Mouse (Mus musculus): ENCODE measurements around the gene Nuak1. TPM values are rescaled to one million over a fixed set of nuclear protein-coding genes. Genes with fewer than 3 reads are reported as not detected.
"Not testable (repeated sequence)": the region's sequence is repeated elsewhere in the genome, so short reads cannot be mapped to it uniquely, and the experiment has no call there.

Gene Nuak1
- polyA plus RNA-seq (2016; fragmentation: Nextera tagmentation; extraction: Ambion mirVana) = 0.25 and 0.31 TPM in 2 replicates

DNA sequence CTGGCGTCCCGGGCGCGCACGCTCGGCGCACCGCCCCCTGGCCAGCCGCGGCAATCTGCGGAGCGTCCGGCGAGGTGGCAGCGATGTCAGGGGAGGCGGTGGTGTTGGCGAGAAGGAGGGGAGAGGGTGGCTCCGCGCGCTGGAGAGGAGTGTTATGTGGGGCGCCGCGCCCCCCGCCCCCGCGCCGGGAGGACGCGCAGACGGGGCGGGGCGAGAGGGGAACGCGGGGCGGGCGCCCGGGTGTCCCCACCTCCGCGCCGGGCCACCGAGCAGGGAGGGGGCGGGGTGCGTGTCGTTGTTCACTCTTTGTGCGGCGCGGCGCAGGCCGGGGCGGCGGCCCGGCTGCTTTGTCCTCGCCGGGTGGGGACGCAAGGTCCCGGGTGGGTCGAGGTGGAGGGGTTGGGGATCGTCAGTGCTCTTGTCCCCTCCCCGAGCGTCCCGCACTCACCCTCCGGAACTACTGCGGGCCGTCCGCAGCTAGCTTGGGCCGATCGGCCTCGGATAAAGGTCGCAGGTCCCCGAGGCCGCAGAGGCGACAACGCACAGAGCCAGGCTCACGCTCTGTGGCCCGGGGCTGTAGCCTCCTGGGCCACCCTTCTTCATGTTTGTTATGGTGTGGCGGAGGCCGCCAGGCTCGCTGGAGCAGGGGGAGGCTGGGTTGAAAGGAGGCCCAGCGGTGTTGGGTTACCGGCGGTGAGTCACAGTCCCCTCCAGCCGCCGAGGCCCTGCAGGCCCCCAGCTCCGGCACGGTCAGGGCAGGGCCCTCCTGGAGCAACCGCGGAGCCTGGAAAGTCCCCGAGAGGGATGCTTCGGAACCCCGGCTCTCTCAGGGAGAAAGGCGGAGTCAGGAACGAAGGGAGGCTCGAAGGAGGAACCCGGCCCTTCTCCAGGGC is at the start of gene Nuak1:
Nuak1 (minus strand) TSS at position 57 of the 893 bp plus-strand sequence.
- Histone ChIP-seq H3K27me3 (replicated peaks) (peaks cover 77% of the 10 kb centered on the region), H3K9ac (peak within 1 kb of the TSS; percentile 66), H3K4me1 (peaks cover 14% of the 10 kb centered on the region; the same call in 1 of the 2 replicates), H3K4me2 (peak within 1 kb of the TSS; percentile 76), H3K4me3 (peak within 1 kb of the TSS; percentile 61), H3K27ac (peak within 1 kb of the TSS; percentile 72), H3K9me3 (replicated peaks) (no peaks in the 10 kb centered on the region), H3K36me3 (no peaks in the 10 kb centered on the region)
- under 1% methylated on average over 73 of the region's 94 CpGs for WGBS (ENCODE audit: insufficient replicate concordance)
- ATAC-seq = peak; percentile 64

GRCm38 (mm10) chr10:84490115-84490514 is 49.7 kb upstream of the Nuak1 start:
- no peak overlapping the region for H3K9ac ChIP-seq
- peaks cover 6% of the 10 kb centered on the region; the same call in 1 of the 2 replicates for H3K4me1 ChIP-seq
- no peak overlapping the region for H3K4me2 ChIP-seq
- no peak overlapping the region for H3K4me3 ChIP-seq
- no peaks in the 10 kb centered on the region for H3K36me3 ChIP-seq
- no peaks in the 10 kb centered on the region; the same call in 1 of the 2 replicates for H3K27me3 ChIP-seq (replicated peaks)
- 0 out of 2 replicates have a peak, but pooled peaks have one; percentile 21 for ATAC-seq
- no peaks in the 10 kb centered on the region for H3K9me3 ChIP-seq (replicated peaks)
- WGBS (ENCODE audit: insufficient replicate concordance) = 34% methylated on average over 5 of the region's 5 CpGs
- no peak overlapping the region for H3K27ac ChIP-seq

DNA sequence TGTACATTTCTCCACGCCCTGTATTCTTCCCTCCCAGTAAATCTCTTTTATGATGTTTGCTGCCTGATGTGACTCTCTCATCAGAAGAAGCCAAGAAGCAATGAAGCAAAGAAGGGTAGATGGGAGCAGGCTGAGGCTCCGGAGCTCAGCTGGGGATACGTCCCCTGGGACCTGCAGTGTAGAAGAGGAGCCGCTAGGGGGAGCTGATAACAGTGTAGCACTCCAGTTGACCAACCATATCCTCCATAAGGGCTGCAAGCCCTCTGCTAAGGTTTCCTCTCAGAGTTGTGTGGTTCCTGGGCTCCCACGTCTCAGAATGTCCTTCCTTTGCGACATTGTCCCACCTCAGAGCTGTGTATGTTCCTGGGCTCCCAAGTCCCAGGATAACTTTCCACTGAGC is 47.9 kb upstream of the Nuak1 start:
- no peak for ATAC-seq
- H3K27me3 ChIP-seq (replicated peaks) = no peaks in the 10 kb centered on the region; the same call in 1 of the 2 replicates
- H3K9ac ChIP-seq = no peak overlapping the region
- H3K27ac ChIP-seq = no peak overlapping the region
- no peak overlapping the region for H3K4me3 ChIP-seq
- H3K4me1 ChIP-seq = peaks cover 6% of the 10 kb centered on the region; the same call in 1 of the 2 replicates
- WGBS (ENCODE audit: insufficient replicate concordance) = 20% methylated on average over 6 of the region's 6 CpGs
- no peaks in the 10 kb centered on the region for H3K36me3 ChIP-seq
- no peaks in the 10 kb centered on the region for H3K9me3 ChIP-seq (replicated peaks)
- H3K4me2 ChIP-seq = no peak overlapping the region

- Histone ChIP-seq H3K4me3 (no peak overlapping the region), H3K4me2 (no peak overlapping the region), H3K27me3 (replicated peaks) (no peaks in the 10 kb centered on the region), H3K36me3 (no peaks in the 10 kb centered on the region), H3K4me1 (no peaks in the 10 kb centered on the region), H3K27ac (no peak overlapping the region), H3K9ac (no peak overlapping the region), H3K9me3 (replicated peaks) (no peaks in the 10 kb centered on the region)
- ATAC-seq = no peak
- WGBS (ENCODE audit: insufficient replicate concordance) = 53% methylated on average over 1 of the region's 1 CpGs
Observed at GRCm38 (mm10) chr10:84484661-84485060, 44.3 kb upstream of the Nuak1 start.

DNA sequence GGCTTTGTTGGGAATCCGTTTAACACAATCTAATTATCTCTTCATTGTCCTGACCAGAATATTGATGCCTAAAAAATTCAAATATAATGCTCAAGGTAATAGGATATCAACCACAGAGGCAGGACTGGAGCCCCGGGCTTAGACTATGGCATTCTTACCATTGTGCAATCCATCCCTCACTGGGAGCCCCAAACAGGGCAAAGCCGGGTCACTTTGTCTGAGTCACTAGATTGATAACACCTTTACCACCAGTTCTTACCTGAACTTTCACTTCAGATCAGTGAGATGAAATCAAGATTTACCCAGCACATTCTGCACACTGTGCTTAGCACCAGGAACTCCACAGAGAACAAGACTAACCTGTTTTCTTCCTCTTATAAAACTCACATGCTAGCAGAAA is 43.2 kb upstream of the Nuak1 start:
- Histone ChIP-seq H3K27me3 (replicated peaks) (no peaks in the 10 kb centered on the region), H3K9ac (no peak overlapping the region), H3K4me2 (no peak overlapping the region), H3K9me3 (replicated peaks) (no peaks in the 10 kb centered on the region), H3K27ac (no peak overlapping the region), H3K4me1 (no peaks in the 10 kb centered on the region), H3K36me3 (no peaks in the 10 kb centered on the region), H3K4me3 (no peak overlapping the region)
- WGBS (ENCODE audit: insufficient replicate concordance) = 45% methylated on average over 3 of the region's 3 CpGs
- no peak for ATAC-seq

DNA sequence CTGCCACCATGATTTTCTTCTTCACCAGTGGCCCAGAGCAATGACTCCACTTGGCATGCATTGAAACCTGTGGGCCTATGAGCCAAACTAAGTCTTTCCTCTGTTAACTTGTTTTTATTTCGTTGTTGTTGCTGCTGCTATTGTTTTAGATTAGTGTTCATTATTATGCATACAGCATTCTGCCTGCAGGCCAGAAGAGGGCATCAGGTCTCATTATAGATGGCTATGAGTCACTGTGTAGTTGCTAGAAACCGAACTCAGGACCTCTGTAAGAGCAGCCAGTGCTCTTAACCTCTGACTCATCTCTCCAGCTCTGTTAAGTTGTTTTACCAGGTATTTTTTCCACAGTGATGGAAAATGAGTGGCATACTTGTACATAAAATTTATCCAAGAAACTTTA is 42.7 kb upstream of the Nuak1 start:
- Histone ChIP-seq H3K4me2 (no peak overlapping the region), H3K4me3 (no peak overlapping the region), H3K36me3 (no peaks in the 10 kb centered on the region), H3K9me3 (replicated peaks) (no peaks in the 10 kb centered on the region), H3K9ac (no peak overlapping the region), H3K4me1 (peaks cover 3% of the 10 kb centered on the region; the same call in 1 of the 2 replicates), H3K27me3 (replicated peaks) (no peaks in the 10 kb centered on the region), H3K27ac (no peak overlapping the region)
- ATAC-seq = no peak
- WGBS (ENCODE audit: insufficient replicate concordance) = 60% methylated on average over 2 of the region's 2 CpGs

DNA sequence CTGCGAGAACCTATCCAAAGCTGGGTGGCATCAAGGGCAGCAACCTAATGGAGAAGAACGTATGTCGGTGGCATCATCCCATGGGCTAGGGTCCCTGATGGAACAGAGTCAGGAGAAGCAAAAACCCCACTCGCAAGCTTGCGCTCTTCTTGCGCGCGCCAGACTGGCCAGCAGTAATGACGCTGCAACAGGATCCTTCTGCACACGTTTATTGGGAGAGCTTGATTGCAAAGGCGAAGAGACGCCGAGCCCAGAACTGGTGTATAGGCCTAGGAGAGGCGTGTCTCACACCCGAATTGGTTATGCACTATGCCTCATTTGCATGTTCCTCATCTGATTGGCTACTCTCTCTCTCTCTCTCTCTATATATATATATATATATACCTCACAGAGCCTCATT is 42.0 kb upstream of the Nuak1 start:
- H3K4me1 ChIP-seq; H3K36me3 ChIP-seq; H3K27me3 ChIP-seq (replicated peaks); H3K9ac ChIP-seq; H3K27ac ChIP-seq; H3K4me3 ChIP-seq; ATAC-seq; H3K4me2 ChIP-seq; H3K9me3 ChIP-seq (replicated peaks): not testable (repeated sequence)
- WGBS (ENCODE audit: insufficient replicate concordance) = 84% methylated on average over 15 of the region's 15 CpGs

DNA sequence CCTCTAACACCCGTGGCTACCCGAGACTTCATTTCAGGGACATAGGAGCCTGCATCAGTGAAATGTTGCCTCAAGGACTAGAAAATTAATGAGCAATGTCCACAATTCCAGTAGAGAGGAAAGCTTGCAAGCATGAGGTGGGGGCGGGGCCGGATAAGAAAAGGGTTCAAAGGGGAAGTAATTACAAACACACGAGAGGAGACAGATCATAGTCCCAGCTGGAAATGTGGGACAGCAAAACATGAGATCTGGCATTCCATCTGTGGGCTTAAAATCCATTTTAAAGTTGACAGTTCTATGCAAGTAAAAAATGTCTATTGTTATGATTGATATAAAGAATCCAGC is 40.9 kb upstream of the Nuak1 start:
- no peak overlapping the region for H3K4me2 ChIP-seq
- H3K9ac ChIP-seq = no peak overlapping the region
- H3K36me3 ChIP-seq = no peaks in the 10 kb centered on the region
- no peaks in the 10 kb centered on the region for H3K27me3 ChIP-seq (replicated peaks)
- H3K4me3 ChIP-seq = no peak overlapping the region
- ATAC-seq = no peak
- H3K9me3 ChIP-seq (replicated peaks) = no peaks in the 10 kb centered on the region
- H3K27ac ChIP-seq = no peak overlapping the region
- peaks cover 9% of the 10 kb centered on the region for H3K4me1 ChIP-seq
- WGBS (ENCODE audit: insufficient replicate concordance) = 47% methylated on average over 5 of the region's 5 CpGs

GRCm38 (mm10) chr10:84480667-84481326 is 40.4 kb upstream of the Nuak1 start:
- Histone ChIP-seq H3K27ac (no peak overlapping the region), H3K27me3 (replicated peaks) (no peaks in the 10 kb centered on the region), H3K36me3 (no peaks in the 10 kb centered on the region), H3K4me1 (peaks cover 9% of the 10 kb centered on the region), H3K4me3 (no peak overlapping the region), H3K9me3 (replicated peaks) (no peaks in the 10 kb centered on the region), H3K9ac (no peak overlapping the region), H3K4me2 (no peak overlapping the region)
- 37% methylated on average over 8 of the region's 8 CpGs for WGBS (ENCODE audit: insufficient replicate concordance)
- ATAC-seq = no peak

- H3K9ac ChIP-seq = no peak overlapping the region
- no peaks in the 10 kb centered on the region for H3K9me3 ChIP-seq (replicated peaks)
- no peaks in the 10 kb centered on the region for H3K27me3 ChIP-seq (replicated peaks)
- H3K4me2 ChIP-seq = no peak overlapping the region
- no peak for ATAC-seq
- no peak overlapping the region for H3K4me3 ChIP-seq
- 72% methylated on average over 4 of the region's 4 CpGs for WGBS (ENCODE audit: insufficient replicate concordance)
- peaks cover 9% of the 10 kb centered on the region for H3K4me1 ChIP-seq
- no peak overlapping the region for H3K27ac ChIP-seq
- H3K36me3 ChIP-seq = no peaks in the 10 kb centered on the region
Observed at GRCm38 (mm10) chr10:84480146-84480545, 39.7 kb upstream of the Nuak1 start.

- WGBS (ENCODE audit: insufficient replicate concordance) = 31% methylated on average over 3 of the region's 3 CpGs
- no peaks in the 10 kb centered on the region for H3K9me3 ChIP-seq (replicated peaks)
- H3K4me1 ChIP-seq = peaks cover 9% of the 10 kb centered on the region
- no peak overlapping the region for H3K27ac ChIP-seq
- H3K9ac ChIP-seq = no peak overlapping the region
- no peaks in the 10 kb centered on the region for H3K27me3 ChIP-seq (replicated peaks)
- ATAC-seq = peak; percentile 63
- H3K36me3 ChIP-seq = no peaks in the 10 kb centered on the region
- no peak overlapping the region for H3K4me3 ChIP-seq
- no peak overlapping the region for H3K4me2 ChIP-seq
Observed at GRCm38 (mm10) chr10:84477613-84478076, 37.2 kb upstream of the Nuak1 start.

- H3K4me2 ChIP-seq = no peak overlapping the region
- H3K9ac ChIP-seq = no peak overlapping the region
- H3K36me3 ChIP-seq = no peaks in the 10 kb centered on the region
- no peaks in the 10 kb centered on the region for H3K27me3 ChIP-seq (replicated peaks)
- no peak for ATAC-seq
- 65% methylated on average over 4 of the region's 4 CpGs for whole genome bisulfite sequencing (ENCODE audit: insufficient replicate concordance)
- no peak overlapping the region for H3K4me3 ChIP-seq
- no peak overlapping the region for H3K27ac ChIP-seq
- peaks cover 9% of the 10 kb centered on the region for H3K4me1 ChIP-seq
- no peaks in the 10 kb centered on the region for H3K9me3 ChIP-seq (replicated peaks)
Observed at GRCm38 (mm10) chr10:84477045-84477612, 36.7 kb upstream of the Nuak1 start.
